Mouse (Mus musculus) left cerebral cortex, adult 9 months (tissue): Measurements from ENCODE around the gene Snrpg.
A peak's percentile ranks its signal among the peaks of the same experiment; 100 is the strongest.
"Not testable (repeated sequence)": the region's sequence is repeated elsewhere in the genome, so short reads cannot be mapped to it uniquely, and the experiment has no call there.

Experiments
- DNase-seq, 2 experiments: peaks; one replicate each; pipeline ENCODE4 v3.0.0; 2022; ENCODE audit warnings: low spot score in 2 of 2

Gene Snrpg

DNA sequence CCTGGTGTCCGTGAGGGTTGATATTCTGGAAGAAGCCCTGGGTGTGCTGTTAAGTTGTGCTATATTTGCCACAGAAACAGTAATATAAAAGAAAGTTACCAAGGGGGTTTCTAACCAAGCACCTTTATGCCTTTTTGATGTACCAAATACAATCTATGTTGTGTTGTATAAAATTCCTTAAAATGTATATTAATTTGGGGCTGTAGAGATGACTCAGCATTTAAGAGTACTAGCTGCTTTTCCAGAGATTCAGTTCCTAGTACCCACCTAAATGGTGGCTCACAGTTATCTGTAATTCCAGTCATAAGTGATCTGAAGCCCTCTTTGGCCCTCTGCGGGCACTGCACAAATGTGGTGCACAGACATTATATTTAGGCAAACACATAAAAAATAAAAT lies 4.3 kb upstream of the Snrpg start:
- no peak for DNase-seq

DNA sequence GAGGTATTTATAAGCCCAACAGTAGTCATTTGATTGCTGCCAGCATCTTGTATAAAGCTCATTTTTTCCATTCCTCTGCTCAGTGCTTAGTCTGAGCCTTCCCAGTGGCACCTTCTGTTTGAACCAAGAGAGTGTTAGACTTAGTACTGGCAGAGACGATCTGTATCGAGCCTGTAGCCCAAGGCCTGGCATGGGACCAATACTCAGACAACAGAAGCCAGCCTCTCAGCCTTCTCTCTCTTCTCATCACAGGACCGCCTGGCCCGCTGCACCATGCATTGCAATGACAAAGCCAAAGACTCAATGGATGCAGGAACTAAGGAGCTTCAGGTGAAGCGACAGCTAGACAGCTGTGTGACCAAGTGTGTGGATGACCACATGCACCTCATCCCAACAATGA lies 2.6 kb upstream of the Snrpg start:
- DNase-seq, result peak in 1 of 2 experiments; percentile 28

DNA sequence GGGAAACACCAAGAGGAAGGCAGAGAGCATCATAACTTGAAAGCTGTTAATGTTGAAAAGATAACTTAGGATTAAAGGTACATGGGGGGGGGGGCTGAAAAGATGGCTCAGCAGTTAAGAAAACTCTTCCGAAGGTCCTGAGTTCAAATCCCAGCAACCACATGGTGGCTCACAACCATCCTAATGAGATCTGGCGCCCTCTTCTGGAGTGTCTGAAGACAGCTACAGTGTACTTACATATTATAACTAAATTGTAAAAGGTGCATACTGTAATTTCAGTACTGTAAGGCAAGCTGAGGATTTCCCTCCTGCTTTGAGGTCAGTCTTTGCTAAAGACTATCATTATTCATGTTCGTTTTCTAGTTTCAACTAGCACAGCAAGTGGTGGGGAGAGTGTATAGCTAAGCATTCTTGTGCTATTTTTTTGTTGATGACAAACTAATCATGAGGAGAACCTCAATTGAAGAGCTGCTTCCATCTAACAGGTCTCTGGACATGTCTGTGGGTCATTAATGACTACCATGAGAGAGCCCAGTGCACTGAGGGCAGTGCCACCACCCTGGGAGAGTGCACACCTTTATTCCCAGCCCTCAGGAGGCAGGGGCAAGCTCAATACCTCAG lies 901 bp upstream of the Snrpg start:
- no peak for DNase-seq

DNA sequence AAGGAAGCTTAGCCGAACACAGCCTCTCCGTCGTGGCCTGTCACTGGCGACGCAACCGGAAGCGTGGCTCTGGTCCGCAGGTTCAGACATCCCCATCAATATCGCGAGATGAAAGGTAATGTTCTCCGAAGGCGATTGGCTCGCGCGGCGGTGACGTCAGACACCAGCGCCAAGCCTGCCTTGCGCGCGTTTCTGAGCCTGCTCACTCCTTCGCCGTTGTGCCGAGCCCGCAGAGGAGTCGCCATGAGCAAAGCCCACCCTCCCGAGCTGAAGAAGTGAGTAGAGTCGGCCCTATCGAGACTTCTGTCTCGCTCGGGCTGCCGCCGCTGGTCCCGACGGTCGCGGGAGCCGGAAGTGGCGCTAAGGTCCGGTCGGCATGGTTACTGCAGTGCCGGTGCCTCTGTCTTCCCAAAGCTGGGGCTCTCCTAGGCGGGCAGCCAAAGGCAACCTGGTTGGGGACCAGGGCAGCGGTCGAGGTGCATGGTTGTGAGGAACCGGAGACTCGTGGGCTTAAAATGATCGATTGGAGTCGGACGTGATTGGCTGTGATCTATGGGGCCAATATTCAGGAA lies 322 bp downstream of the Snrpg start:
- DNase-seq, result peak; percentile 94 to 97

DNA sequence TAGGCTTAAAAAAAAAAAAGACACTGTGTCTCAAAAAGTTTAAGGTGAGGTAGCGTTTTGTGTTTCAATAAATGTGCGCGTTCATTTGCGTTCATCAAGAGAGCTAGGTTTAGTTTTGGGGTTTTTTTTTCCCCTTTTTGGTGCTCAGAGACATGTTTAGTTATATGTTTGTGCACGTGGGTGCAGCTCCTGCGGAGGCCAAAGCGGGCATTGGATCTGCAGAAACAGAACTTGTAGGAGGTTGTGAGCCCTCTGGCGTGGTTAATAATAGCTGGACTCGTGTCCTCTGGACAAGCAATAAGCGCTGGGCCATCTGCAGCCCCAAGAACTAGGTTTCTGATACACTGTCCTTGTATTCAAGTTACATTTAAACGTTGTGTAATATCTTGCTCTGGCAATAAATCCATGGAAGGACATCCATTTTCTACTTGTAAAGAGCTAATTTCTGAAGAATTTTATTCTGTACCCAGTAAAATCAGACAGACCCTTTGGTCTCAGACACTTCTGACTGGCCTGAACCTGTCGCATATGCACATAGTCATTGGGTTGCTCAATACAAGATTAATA lies 929 bp downstream of the Snrpg start:
- no peak for DNase-seq

DNA sequence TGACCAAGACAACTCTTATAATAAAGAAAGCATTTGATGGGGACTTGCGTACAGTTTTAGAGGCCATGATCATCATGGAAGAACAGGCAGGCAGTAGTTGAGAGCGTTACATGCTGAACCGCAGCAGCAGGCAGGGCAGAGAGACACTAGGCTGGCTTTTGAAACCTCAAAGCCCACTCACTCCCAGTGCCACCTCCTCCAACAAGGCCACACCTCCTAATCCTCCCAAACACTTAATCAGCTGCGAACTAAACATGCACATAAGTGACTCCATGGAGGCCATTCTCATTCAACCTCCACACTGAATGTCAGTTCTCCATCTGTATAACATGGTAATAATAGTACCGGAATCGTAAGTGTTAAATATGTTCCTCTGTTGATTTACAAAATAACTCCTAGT lies 2.5 kb downstream of the Snrpg start:
- DNase-seq, result no peak

DNA sequence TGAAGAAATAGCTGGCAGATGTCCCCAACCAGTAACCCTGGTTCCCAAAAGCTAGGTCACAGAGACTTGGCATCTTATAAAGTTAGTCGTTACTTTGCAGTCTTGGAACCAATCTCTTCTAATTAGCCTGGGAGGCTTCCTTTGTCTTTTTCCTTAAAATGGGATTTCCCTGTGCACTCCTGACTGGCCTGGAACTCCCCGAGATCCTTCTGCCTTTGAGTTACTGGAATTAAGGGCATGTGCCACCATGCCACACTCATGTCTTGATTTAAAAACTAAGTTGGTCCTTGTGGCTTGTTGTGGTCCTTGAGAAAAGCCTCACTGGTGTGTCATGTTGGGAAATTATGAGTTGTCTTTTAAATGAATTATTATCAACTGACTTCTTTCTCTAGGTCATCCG lies 7.2 kb downstream of the Snrpg start:
- DNase-seq, result no peak

DNA sequence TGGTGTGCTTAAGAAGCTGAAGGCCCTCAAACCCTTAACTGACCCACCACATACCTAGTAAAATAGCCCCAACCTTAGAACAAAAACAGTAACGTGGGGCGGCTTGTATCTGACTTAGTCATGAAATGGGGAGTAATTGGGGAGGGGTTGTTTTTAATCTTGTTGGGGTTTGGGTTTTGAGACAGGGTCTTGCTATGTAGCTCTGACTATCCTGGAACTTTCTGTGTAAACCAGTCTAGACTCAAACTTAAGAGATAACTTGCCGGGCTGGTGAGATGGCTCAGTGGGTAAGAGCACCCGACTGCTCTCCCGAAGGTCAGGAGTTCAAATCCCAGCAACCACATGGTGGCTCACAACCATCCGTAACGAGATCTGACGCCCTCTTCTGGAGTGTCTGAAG lies 9.0 kb downstream of the Snrpg start:
- DNase-seq, result not testable (repeated sequence)

DNA sequence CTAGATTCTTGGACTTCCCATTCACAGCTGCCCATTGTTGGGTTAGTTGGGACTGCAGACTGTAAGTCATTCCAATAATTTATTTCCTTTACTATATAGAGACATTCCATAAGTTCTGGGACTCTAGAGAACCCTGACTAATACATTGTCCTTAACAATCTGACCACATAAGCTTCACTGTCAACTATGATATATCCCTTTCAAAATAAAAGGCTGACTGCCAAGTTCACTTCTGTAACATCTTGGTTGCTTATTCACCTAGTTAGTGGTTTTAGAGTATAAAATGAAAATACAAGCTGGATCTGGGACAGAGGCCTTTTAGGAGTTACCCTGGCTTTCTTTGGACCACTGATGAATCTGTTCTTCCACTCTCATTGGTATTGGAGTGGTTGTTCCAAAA lies 11.4 kb downstream of the Snrpg start:
- DNase-seq, result no peak

DNA sequence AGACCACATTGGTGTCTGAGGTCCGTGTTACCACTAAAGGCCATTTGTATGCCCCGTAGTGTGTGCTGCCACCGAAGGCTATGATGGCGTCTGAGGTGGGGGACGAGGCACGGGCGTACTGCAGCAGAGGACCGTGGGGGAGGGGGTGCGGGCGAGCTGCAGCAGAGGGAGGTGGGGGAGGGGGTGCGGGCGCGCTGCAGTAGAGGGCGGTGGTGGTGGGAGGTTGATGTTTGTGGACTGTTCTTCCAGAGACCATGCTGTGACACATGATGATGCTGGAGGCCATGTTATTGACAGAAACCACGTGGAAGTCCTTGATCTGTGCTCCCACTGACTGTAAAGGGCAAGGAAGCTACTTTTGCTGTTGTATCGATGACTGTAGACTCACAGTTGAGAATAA lies 12.3 kb downstream of the Snrpg start:
- DNase-seq, result no peak

DNA sequence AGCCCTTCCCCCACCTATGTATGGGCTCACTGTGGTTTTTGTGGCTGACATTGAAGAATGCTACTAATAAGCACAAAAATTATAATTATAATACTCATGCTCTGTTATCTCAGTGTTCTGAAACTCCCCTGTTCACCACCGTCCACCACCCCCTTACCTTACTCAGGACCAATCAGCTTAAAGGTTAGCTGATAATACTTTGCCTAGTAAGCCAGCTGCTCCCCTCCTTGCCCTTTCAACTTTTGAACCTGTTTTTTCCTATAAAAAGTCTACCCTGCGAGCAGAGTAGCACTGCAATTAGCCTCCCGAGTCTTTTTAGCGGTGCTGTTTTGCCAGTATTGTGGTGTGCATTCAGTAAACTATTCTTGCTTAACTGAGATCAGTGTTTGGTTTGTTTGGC lies 13.6 kb downstream of the Snrpg start:
- DNase-seq, result no peak

DNA sequence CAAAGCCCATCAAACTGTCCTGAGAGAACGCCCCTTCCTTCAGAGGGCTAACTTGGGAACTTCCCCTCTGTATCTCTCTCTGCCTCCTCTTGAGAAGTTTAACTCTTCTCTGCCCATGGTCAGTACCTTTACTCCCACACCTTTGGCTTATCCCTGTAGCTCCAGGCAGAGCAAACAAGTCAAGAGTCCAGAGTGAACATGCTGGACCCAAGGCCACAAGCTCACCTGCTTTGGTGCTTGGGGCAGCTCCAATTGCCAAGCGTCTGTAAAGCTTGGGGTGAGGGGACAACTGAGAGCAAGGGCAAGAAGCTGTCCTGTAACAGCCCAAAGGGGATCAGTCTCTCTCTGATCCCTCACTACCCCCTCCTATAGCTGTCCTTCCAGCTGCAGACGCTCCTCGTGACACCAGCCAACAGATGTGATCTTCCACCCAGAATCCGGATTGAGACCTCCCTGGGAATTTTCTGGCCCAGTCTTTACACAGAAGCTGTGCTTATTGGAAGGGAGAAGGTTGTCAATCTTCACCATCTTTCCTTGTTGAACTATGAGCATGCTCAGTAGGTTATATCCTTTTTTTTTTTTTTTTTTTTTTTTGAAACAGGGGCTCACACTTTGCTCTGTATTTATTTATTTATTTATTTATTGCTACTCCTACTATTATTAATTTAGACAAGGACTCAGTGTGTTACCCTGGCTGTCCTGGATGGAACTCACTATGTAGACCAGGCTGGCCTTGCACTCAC lies 14.4 kb downstream of the Snrpg start:
- DNase-seq, result no peak

DNA sequence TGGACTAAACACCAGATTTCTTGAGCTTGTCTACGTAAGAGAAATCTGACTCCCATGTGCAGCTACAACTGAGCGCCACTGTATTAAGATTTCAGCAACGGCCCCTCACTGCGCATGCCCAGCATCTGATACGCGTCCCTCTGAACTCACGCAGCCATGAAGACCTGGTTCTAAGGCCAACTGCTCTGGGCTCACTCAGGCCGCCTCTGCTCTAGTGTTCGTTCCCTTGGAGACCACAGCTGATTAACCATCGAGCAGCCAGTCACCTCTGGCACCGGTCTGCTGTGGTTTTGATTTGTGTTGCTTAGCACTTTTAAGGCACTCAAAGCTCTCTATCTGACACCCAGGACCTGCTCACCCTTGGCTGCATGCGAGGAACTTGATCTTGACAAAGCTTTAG lies 16.2 kb downstream of the Snrpg start:
- no peak for DNase-seq

DNA sequence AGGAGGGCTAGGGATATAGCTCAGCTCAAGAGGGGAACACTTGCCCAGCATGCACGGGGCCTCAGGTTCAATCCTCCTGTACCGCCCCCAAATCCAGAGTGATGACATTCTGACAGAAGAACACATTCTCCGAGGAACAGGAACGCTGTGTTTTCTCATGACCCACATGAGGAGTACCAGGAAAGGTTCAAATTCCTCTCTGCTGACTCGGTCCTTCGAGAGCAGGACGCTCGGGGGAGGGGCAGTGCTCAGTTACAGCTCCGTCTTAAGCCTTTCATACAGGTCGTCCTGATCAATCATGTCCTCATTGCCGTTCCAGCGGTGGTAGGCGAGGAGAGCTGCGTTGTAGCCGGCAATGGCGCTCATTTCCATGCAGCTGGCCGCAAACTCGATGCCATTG lies 17.4 kb downstream of the Snrpg start:
- DNase-seq, result no peak

DNA sequence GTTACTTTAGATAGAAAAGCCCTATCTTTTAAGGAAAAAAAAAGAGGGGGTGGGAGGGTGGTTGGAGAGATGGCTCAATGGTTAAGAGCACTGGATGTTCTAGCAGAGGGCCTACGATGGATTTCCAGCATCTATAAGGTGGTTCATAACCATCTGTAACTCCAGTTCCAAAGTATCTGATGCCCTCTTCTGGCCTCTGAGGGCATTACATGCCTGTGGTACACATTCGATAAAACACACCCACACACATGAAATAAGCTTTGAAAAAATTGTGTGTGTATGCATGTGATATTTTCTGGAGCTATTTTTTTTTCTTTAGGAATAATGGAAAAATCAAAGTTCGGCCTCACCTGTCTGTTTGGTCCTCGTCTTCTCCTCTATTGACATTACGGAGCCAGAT lies 20.2 kb downstream of the Snrpg start:
- DNase-seq, result no peak

DNA sequence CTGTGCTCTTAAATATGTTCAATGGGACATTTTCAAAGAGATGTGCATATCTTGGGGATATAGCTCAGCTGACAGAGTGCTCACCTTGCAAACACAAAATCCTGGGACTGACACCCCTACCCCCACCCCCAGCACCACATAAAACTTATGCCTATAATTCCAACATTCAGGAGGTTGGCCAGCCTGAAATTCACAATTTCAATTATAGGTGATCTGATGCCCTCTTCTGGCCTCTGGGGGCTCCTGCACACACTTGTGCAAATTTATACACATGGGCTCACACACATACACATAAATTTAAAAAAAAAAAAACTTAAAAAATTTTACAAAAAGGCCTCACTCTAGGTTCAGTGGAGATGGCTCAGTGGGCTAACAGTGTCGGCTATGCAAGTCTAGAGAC lies 22.1 kb downstream of the Snrpg start:
- DNase-seq, result no peak

DNA sequence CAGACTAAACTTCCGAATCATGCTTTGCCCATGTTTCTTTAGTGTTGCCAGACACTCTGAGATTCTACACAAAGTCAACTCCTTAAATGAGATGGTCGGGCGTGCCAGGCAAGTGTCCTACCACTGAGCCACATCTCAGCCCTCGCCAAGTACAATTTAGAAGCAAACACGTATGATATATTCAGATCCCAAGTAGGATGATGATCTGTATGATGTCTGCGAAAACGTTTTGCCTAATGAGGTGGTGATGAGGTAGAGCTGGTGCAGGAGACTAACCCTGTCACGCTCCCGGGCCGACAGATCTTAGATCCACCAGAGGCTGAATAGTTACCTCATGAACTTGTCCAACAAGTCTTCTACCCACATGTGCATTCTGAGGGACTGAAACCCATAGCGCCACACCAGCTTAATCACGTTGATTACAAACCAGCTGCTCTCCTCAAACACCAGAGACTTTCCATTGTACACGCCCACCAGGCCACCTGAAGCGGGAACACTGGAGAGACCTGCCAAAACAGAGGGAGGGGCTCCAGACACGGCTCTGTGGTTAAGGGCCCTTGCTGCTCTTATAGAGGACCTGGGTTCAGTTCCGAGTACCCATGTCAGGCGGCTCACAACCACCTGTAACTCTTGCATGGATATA lies 23.1 kb downstream of the Snrpg start:
- DNase-seq, result no peak

DNA sequence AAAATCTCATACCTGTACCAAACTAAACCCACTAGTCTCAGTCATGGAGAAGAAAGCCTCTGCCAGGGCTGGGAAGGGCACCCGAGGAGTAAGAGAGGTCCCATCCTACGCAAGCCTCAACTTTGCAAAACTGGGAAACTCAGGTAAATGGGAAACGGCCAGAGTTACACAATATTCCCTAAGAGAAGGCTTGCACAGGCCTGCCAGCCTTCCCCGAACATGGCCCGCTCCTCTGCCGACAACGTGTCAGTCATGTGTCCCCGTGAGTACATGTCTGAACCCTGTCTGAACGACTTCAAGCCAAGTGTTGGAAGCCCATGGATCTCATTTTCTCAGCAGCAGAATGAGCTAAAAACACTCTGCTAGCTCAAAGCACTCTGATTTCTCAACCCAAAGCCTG lies 23.9 kb downstream of the Snrpg start:
- no peak for DNase-seq

DNA sequence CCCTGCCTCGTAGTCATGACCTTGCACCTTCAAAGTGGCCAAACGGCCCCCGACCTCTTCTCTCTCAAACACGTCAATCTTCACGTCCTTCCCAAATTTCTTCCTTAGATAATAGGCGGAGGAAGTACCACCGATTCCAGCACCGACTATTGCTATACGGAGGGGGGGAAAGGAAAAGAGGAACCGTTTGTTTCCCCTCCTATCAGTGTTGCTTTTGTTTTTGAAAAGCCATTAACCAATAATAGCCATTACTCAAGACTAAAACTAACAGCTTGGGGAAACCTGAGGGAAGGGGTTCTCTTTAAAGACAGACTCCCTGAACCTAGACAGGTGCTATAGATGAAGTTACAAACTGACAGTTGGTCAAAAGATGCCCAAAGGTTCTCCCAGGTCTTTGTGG lies 24.9 kb downstream of the Snrpg start:
- DNase-seq, result no peak

DNA sequence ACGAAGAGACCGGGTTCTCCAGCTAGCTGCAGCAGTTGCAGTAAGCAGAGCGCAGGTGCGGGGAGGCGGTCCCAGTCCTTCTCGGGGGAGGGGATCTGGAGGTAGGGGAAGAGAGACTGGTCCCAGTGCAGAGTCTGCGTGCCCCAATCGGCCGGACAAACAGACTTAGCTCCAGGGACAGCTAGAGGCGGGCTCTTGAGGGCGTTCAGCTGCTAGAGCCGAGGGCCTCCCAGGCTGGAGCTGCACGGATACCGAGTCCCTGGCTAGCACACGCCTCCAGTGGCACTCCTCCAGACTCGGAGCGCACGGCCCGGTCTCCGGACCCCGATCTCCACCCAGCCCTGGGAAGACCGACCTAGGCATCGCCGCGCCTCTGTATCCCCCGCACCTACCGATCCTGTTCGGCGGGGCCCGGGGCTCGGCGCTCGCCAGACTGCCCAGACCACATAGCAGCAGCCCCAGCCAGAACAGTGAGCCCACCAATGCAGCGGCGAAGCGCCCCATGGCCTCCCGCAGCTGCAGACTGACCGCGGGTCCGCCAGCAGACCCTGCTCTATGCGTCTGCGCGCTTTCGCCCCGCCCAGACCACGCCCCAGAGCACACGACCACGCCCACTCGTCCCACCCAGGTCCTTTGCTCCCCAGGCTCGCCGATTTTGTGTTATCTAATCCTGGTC lies 25.6 kb downstream of the Snrpg start, which contains the start of gene Pcyox1:
Pcyox1 (minus strand) TSS at position 574 of the 676 bp plus-strand sequence.
- peak; percentile 59 to 87 for DNase-seq

DNA sequence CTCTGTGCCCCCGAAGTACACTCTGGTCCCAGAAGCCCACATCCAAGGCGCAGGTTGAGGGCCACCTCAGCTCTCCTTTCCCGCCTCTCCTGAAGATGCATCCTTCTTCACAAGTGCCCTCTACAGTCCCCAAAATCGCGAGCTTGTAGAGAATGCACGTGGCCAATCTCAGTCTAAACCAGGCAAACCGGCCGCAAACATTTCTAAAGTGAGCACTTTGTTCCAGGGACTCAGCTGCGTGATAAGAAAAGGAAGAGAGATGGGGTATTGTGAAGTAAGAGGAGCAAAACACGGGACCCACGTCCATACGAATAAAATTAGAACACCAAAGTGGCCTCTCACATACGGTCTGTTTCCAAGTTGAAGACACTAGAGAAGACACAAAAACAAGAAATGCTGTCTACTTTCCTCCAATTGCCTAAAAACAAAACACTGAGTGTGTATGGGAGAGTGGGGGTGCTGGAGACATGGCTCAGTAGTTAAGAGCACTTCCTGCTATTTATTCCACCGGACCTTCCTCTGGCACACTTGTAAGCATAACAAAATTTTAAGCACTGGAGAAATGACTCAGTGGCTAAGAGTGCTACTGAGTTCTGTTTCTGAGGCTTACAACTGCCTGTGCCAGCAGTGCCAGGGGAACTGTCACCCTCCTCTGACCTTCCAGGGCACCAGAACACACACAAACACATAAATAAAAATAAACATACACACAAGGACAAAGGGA lies 26.3 kb downstream of the Snrpg start:
- no peak for DNase-seq
